Mouse (Mus musculus) MN1 (cell line): ENCODE results near the gene Rcan1.
"Not testable (repeated sequence)": the region's sequence is repeated elsewhere in the genome, so short reads cannot be mapped to it uniquely, and the experiment has no call there.

Experiments used
- DNase-seq: peaks from one replicate; pipeline ENCODE4 v3.0.0-alpha.2; 2016; ENCODE audit warnings: low spot score

Gene Rcan1

DNA sequence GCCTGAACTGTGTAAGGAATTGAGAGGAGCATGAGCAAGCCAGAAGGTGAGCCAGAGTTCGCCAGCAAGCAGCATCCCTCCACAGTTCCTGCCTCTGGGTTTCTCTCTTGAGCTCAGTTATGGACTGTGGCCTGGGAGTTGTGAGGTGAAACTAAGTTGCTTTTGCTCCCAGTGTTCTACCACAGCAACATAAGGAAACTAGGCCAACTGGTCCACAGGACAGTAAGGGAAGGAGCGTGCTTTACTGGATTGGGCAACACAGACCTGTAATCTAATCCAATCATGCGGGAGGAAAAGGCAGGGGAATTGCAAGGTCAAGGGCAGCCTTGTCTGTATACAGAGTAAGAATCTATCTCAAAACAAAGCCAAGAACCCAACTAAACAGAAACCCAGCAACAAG, 37.5 kb downstream of the Rcan1 start:
- no peak for DNase-seq

DNA sequence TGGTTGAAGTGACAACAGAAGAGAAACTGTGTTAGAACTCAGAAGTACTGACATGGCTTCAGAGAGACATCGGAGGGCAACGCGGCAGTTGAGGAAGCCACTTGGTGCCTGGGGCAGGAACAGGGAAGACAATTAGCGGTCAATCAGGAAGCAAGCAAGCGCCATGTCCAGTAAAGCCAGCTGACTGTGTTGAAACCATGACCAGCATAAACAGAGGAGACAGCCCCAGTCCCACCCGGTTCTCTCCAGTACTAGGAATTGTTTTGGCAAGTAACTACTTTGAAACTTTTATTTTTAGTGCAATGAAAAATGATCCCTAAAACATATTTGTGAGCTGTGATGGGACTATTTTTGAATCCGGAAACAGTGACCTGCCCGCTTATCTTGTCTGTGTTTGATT, 39.9 kb downstream of the Rcan1 start:
- no peak for DNase-seq

DNA sequence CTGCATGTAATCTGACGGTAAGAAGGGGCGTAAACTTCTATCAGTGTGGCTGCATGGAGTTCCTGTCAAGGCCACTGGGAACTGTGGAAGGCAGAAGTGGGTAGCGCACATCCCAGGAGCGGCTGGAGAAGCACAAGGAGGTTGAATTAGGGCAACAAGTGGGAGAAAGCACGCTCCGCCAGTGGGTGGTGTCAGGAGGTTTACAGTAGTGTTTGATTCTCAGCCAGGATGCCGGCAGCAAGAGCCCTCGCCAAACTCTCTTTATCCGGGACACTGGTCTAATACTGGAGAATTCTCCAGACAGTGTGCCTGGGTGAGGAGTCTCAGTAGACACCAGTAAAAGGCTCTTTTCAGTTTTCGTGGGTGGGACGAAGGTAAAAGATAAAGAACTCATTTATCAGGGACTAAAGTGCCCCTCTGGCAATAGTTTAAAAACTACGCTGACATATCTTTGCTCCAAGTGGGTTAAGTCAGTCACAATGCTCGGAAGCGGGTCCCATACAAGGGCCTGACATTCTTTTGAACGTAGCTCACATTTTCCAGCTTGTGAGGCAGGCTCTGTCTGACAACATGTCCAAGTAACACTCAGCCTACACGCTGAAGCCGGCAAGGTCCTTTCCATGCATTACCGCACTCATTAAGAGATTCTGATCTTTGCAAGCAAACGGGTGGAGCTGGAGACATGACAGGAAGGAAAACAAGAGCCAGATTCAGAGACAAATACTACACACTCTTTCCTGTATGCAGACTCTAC, 42.3 kb downstream of the Rcan1 start:
- peak; percentile 12 for DNase-seq

DNA sequence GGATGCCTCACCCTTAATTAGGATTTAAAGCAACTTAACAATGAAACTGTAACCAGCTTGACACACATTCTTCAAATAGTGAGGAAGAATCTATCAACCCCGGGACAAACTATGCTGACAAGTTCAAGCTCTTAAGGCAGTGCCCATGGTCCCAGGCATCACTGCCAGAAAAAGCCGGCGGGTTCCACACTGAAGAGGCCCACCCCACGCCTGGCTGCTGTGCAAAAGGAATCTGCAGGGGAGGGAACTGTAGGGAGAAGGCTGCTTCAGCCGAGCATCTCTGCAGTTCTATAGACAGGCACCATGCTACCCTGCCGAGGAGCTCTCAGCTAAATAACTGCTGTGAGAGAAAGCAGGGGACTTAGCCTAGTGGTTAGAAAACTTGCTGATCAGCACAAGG, 44.0 kb downstream of the Rcan1 start:
- DNase-seq, result no peak

DNA sequence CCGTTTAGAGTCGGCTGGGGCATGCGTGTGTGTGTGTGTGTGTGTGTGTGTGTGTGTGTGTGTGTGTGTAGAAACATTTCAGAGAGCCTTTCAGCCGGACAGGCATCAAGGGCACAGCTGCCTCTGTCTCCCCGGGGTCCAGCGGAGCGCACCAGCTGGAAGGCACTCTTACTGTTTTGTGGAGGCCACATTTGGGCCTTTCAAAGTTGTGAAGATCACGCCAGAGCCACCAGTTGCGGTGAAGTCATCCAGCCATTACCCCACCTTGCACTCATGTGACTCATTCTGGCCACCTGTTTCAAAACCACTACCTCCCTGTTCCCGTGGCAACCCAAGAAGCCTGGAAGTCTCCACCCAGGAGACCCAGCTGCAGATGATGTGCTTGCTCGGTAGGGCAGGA, 44.8 kb downstream of the Rcan1 start:
- peak; percentile 41 for DNase-seq

DNA sequence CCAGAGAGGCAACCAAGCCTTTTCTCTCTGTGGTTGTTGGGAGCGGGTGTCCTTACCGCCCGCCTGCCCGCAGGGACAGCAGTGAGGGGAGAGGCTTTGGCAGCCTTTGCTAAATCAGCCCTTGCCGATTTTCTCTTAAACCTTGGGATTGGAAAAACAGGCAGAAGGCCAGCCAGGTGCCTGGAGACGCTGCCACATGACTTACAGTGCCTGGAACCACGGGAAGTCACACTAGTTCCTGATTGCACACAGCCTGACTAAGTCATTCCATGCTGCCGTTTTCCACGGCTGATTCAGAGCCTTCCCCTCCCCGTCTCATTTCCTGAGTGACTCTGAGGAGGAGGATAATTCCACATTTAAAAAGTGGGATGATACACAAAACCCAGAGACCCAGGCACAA, 47.3 kb downstream of the Rcan1 start:
- no peak for DNase-seq

DNA sequence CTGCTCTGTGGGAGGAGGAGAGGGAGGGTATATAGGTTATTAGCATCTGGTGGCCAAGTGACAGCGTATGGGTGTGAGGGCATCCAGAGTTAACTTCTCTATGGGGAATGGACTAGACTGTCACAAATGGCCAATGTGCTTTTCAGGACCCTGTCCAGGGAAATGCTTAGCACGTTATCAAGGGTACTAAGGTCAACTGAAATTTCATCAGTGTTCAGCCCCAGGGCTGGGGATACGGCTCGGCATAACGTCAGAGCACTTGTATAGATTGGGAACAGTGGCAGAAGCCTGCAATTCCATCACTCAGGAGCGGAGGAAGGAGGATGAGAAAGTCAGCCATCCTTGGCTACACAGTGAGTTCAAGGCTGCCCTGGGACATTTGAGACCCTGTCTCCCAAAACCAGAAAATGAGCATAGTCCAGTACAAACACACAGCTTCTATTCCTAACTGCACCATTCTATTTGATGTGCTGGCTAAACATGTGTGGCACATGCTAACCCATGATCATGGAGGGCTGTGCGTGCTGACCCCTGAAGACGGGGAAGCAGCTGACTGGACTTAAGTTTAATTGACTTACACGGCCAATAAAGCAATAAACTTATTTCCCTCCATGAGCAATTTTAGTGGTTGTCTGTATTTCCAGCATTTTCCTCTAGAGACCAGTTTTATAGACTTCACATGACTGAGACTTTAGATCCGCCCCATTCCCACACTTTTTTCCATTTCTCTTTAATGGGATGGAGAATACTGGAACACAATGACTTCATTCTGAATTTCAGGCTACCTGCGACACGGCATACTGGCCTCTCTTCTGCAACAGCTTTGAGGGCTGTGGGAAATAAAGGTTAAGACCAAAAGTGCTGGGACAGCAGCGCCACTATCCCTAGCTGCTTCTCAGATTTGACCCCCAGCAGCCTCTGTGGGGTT, 48.0 kb downstream of the Rcan1 start:
- DNase-seq, result no peak

- no peak for DNase-seq
These were observed 49.3 kb downstream of the Rcan1 start for GRCm38 (mm10) chr16:92421147-92421934.

GRCm38 (mm10) chr16:92420641-92421040, 50.0 kb downstream of the Rcan1 start:
- DNase-seq, result no peak

DNA sequence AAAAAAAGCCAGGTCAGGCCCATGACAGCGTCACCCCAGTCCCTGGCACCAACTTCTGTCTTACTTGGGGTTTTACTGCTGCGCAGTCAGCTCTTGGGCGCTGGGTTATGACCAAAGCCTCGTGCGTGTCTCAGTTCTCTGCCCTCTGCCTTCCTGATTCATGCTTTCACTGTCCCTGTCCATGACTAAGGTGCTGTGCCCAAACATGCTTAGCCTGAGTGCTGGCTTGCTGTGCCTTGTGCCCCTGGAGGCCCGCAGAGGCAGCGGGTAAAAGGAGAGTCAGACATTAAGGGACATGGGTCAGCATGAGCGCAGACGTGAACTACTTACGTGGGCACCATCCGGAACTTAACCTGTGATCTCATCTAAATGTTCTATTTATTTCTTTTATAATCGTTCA, 51.6 kb downstream of the Rcan1 start:
- DNase-seq, result no peak

DNA sequence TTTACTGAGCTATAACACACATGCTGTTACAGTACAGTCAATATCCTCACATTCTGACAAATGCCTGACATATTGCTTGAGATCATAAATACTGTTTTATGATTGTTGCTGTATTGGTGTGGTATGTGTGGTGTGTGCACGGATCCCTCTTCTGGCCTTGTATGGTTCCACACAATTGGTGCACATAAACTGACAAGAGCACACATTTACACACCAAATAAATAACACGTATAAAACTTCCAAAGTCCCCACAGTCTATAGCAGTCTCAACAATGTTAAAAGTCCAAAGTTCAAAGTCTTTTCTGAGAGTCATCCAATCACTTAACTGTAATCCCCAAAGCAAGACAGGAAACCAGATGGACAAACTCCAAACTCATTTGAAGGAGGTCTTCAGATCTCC, 53.4 kb downstream of the Rcan1 start:
- no peak for DNase-seq

- DNase-seq, result no peak
These were observed 55.0 kb downstream of the Rcan1 start for GRCm38 (mm10) chr16:92415702-92416118.

GRCm38 (mm10) chr16:92415038-92415437, 55.6 kb downstream of the Rcan1 start:
- DNase-seq, result not testable (repeated sequence)

- DNase-seq, result no peak
These were observed 57.8 kb downstream of the Rcan1 start for GRCm38 (mm10) chr16:92412888-92413287.

- no peak for DNase-seq
These were observed 58.5 kb downstream of the Rcan1 start for GRCm38 (mm10) chr16:92411981-92412706.

GRCm38 (mm10) chr16:92410344-92410743, 60.3 kb downstream of the Rcan1 start:
- no peak for DNase-seq

- DNase-seq, result no peak
These were observed 62.8 kb downstream of the Rcan1 start for GRCm38 (mm10) chr16:92407883-92408282.

- DNase-seq, result no peak
These were observed 66.5 kb downstream of the Rcan1 start for GRCm38 (mm10) chr16:92404141-92404540.

- no peak for DNase-seq
These were observed 67.6 kb downstream of the Rcan1 start for GRCm38 (mm10) chr16:92403069-92403468.

- peak; percentile 52 for DNase-seq
These were observed 68.5 kb downstream of the Rcan1 start for GRCm38 (mm10) chr16:92402216-92402615.

DNA sequence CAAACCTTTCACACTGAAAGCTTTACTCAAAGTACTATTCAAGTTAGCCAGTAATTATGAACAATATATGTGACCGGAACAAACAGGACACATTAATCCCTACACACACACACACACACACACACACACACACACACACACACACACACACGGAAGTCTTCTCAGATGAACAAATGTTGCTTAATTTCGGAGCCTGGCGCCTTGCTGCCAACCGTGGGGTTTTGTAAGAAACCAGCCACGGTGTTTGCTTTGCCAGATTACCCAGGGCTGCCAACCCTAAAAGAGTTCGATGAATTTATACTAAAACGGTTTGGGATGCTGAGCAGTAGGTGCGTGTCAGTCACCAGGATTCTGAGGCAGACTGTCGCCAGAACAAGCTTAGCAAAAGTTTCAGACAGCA, 69.5 kb downstream of the Rcan1 start:
- DNase-seq, result no peak
